Mouse (Mus musculus): ENCODE measurements around the gene Gphn. TPM values are rescaled to one million over a fixed set of nuclear protein-coding genes. Genes with fewer than 3 reads are reported as not detected.

Gphn gene
- polyA plus RNA-seq, 1 experiment from 2014 or later: 13.5 TPM

DNA sequence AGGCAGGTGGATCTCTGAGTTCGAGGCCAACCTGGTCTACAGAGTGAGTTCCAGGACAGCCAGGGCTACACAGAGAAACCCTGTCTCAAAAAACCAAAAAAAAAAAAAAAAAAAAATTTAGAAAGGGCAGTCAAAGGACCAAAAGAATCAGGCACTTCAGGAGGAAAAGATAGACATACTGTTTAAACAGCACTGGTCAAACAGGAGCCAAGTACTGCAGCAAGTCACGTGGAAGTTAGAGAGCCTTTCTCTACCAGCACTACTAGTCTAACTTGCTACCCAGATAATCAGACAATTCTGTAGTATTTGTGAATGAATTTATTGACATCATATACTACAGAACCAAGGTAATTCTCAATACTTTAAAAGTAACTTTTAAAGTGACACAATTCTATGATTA, 454.9 kb downstream of the Gphn start:
- DNase-seq (ENCODE audit: low spot score) (peak; percentile 25), ATAC-seq (peak; percentile 46; the same call in 1 of the 2 replicates)
- TF ChIP-seq EP300 (IDR thresholded peaks at IDR 0.05) (no peak), CTCF (IDR thresholded peaks at IDR 0.05) (no peak)
- Histone ChIP-seq H3K36me3 (ENCODE audit: insufficient read depth, low read length) (no peaks in the 10 kb centered on the region), H3K27ac (ENCODE audit: low read length) (no peak overlapping the region), H3K4me2 (replicated peaks; ENCODE audit: low read depth, low read length) (no peak overlapping the region), H3K9me3 (ENCODE audit: low read length) (no peaks in the 10 kb centered on the region), H3K27me3 (replicated peaks; ENCODE audit: insufficient read depth, low read length) (no peaks in the 10 kb centered on the region), H3K9ac (replicated peaks; ENCODE audit: low read depth) (no peak overlapping the region), H3K4me1 (ENCODE audit: insufficient read depth, low read depth, low read length) (no peaks in the 10 kb centered on the region; the same call in 1 of the 2 replicates), H3K4me3 (ENCODE audit: low read depth, low read length) (no peak overlapping the region)
- 49% methylated on average over 2 of the region's 2 CpGs for WGBS

DNA sequence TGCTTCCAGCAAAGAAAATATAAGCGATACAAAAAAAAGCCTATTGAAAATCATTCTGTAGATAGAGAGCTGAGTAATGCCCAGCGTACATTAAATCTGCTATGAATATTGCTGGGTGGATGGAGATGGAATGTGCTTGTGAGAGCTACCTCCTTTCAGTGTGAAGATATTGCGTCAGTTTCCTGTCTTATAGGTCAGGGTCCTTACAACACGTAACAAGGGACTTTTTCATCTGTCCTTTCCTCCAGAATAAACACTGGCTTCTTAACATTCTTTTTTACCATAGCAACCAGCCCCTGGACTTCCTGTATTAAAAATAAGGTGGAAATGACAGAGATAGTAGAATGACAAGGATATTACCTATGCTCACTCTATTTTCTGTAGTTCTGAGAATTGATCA, 456.1 kb downstream of the Gphn start:
- WGBS: 34% methylated on average over 4 of the region's 4 CpGs
- DNase-seq (ENCODE audit: low spot score): peak; percentile 9
- Histone ChIP-seq H3K4me2 (replicated peaks; ENCODE audit: low read depth, low read length) (no peak overlapping the region), H3K36me3 (ENCODE audit: insufficient read depth, low read length) (no peaks in the 10 kb centered on the region), H3K9me3 (ENCODE audit: low read length) (no peaks in the 10 kb centered on the region), H3K27ac (ENCODE audit: low read length) (no peak overlapping the region), H3K4me1 (ENCODE audit: insufficient read depth, low read depth, low read length) (no peaks in the 10 kb centered on the region; the same call in 1 of the 2 replicates), H3K27me3 (replicated peaks; ENCODE audit: insufficient read depth, low read length) (no peaks in the 10 kb centered on the region), H3K9ac (replicated peaks; ENCODE audit: low read depth) (no peak overlapping the region), H3K4me3 (ENCODE audit: low read depth, low read length) (no peak overlapping the region)
- no peak for ATAC-seq
- TF ChIP-seq CTCF (IDR thresholded peaks at IDR 0.05) (no peak), EP300 (IDR thresholded peaks at IDR 0.05) (no peak)

DNA sequence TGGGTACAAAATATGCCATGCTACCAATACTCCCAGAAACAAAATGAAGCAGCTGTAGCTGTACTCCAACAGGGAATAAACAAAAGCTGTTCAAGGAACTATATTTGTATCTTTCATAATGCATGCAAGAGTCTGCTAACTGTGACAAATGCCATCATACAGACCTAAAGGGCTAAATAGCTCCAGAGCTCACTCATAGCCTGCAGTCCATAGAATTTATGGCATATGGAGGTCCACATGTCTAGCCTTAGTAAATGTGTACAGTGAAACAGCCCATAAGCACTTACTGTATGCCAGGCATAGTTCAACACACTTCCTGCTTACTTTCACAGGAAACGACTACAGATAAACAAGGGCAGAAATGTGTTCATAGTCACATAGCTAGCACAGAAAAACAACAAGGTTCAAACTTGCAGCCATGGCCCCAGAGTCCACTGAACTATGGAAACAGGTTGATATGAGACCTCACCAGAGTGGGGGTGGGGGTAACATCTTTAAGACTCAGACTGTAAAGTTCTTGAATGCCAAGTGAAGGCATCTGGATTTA, 459.6 kb downstream of the Gphn start:
- no peak overlapping the region for H3K4me2 ChIP-seq (replicated peaks; ENCODE audit: low read depth, low read length)
- TF ChIP-seq EP300 (IDR thresholded peaks at IDR 0.05): no peak; the same call in 1 of the 2 replicates
- TF ChIP-seq CTCF (IDR thresholded peaks at IDR 0.05): no peak
- no peaks in the 10 kb centered on the region for H3K27me3 ChIP-seq (replicated peaks; ENCODE audit: insufficient read depth, low read length)
- H3K9ac ChIP-seq (replicated peaks; ENCODE audit: low read depth): no peak overlapping the region
- WGBS: 33% methylated on average over 1 of the region's 1 CpGs
- ATAC-seq (no peak), DNase-seq (ENCODE audit: low spot score) (no peak)
- H3K36me3 ChIP-seq (ENCODE audit: insufficient read depth, low read length): no peaks in the 10 kb centered on the region
- H3K9me3 ChIP-seq (ENCODE audit: low read length): no peaks in the 10 kb centered on the region
- no peaks in the 10 kb centered on the region; the same call in 1 of the 2 replicates for H3K4me1 ChIP-seq (ENCODE audit: insufficient read depth, low read depth, low read length)
- no peak overlapping the region for H3K27ac ChIP-seq (ENCODE audit: low read length)
- H3K4me3 ChIP-seq (ENCODE audit: low read depth, low read length): no peak overlapping the region

DNA sequence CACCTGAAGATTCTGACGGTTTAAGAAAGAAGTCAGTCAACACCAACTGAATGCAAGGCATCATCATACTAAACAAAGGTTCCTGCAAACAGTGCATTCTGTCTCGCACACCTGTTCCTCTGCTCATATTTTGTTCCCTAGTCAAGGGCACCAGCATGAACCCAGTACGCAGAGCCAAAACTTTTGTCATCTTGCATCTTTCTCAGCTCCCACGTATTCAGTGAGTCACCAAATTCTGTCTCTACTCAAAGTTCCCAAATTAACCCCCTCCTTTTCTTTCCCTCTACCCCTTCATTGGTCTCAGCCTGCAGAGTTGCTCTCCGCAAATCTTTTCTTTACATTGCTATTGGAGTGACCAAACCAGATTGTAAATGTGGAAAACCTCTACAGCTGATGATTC, 462.7 kb downstream of the Gphn start:
- WGBS: 80% methylated on average over 5 of the region's 5 CpGs
- Histone ChIP-seq H3K27me3 (replicated peaks; ENCODE audit: insufficient read depth, low read length) (no peaks in the 10 kb centered on the region), H3K4me3 (ENCODE audit: low read depth, low read length) (no peak overlapping the region), H3K9ac (replicated peaks; ENCODE audit: low read depth) (no peak overlapping the region), H3K9me3 (ENCODE audit: low read length) (no peaks in the 10 kb centered on the region), H3K36me3 (ENCODE audit: insufficient read depth, low read length) (no peaks in the 10 kb centered on the region), H3K27ac (ENCODE audit: low read length) (no peak overlapping the region), H3K4me2 (replicated peaks; ENCODE audit: low read depth, low read length) (no peak overlapping the region), H3K4me1 (ENCODE audit: insufficient read depth, low read depth, low read length) (no peaks in the 10 kb centered on the region; the same call in 1 of the 2 replicates)
- no peak for DNase-seq (ENCODE audit: low spot score)
- ATAC-seq: no peak
- TF ChIP-seq CTCF (IDR thresholded peaks at IDR 0.05) (no peak), EP300 (IDR thresholded peaks at IDR 0.05) (no peak)

DNA sequence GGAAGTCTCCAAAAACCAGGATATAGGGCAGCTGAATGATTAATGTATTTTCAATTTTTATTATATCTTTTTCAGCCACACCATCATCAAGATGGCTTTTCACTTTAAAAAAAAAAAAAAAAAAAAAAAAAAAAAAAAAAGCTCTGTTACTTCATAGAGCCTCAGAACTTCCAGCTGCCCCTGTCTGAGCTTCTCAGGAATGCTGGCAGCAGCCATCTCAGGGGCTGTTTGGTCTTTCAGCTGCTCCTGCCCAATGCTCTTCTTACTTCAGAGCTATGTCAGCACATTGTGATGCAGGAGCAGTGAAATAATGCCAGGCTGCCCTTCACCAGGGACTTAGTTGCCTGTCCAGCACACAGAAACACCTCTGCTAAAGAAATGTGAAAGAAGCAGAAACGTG, 465.1 kb downstream of the Gphn start, which contains the start of gene Fam71d:
Fam71d (plus strand) TSS at position 211 of the 400 bp plus-strand sequence.
- Histone ChIP-seq H3K36me3 (ENCODE audit: insufficient read depth, low read length) (no peaks in the 10 kb centered on the region), H3K4me1 (ENCODE audit: insufficient read depth, low read depth, low read length) (no peaks in the 10 kb centered on the region), H3K4me3 (ENCODE audit: low read depth, low read length) (no peak within 1 kb of the TSS), H3K9me3 (ENCODE audit: low read length) (no peaks in the 10 kb centered on the region), H3K4me2 (replicated peaks; ENCODE audit: low read depth, low read length) (no peak within 1 kb of the TSS), H3K27ac (ENCODE audit: low read length) (no peak within 1 kb of the TSS), H3K27me3 (replicated peaks; ENCODE audit: insufficient read depth, low read length) (no peaks in the 10 kb centered on the region), H3K9ac (replicated peaks; ENCODE audit: low read depth) (no peak within 1 kb of the TSS)
- TF ChIP-seq CTCF (IDR thresholded peaks at IDR 0.05) (no peak), EP300 (IDR thresholded peaks at IDR 0.05) (no peak)
- 56% methylated on average over 1 of the region's 1 CpGs for WGBS
- DNase-seq (ENCODE audit: low spot score) (no peak), ATAC-seq (no peak)

DNA sequence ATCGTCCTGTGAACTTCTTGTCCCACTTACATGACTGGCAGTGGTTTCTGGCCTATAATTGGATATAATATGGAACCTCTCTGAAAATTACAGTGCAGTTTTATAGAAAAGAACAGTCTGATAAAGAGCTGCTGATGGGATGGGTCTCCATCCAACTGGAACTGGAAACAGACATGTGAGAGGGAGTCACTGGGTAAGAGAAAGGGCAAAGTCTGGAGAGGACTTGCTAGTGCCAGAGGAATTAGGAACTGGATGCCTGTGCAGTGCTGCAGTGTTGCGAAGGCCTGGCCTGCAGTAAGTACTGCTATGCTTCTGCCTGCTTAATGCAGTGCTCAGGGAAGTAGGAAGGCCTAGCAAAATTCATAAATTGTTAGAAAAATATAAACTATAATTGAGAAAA, 467.1 kb downstream of the Gphn start:
- Histone ChIP-seq H3K36me3 (ENCODE audit: insufficient read depth, low read length) (no peaks in the 10 kb centered on the region), H3K4me3 (ENCODE audit: low read depth, low read length) (no peak overlapping the region), H3K9ac (replicated peaks; ENCODE audit: low read depth) (no peak overlapping the region), H3K4me2 (replicated peaks; ENCODE audit: low read depth, low read length) (no peak overlapping the region), H3K9me3 (ENCODE audit: low read length) (no peaks in the 10 kb centered on the region), H3K27ac (ENCODE audit: low read length) (no peak overlapping the region), H3K27me3 (replicated peaks; ENCODE audit: insufficient read depth, low read length) (no peaks in the 10 kb centered on the region), H3K4me1 (ENCODE audit: insufficient read depth, low read depth, low read length) (no peaks in the 10 kb centered on the region)
- TF ChIP-seq EP300 (IDR thresholded peaks at IDR 0.05): no peak
- WGBS: 84% methylated on average over 2 of the region's 2 CpGs
- ATAC-seq: no peak
- no peak for DNase-seq (ENCODE audit: low spot score)

DNA sequence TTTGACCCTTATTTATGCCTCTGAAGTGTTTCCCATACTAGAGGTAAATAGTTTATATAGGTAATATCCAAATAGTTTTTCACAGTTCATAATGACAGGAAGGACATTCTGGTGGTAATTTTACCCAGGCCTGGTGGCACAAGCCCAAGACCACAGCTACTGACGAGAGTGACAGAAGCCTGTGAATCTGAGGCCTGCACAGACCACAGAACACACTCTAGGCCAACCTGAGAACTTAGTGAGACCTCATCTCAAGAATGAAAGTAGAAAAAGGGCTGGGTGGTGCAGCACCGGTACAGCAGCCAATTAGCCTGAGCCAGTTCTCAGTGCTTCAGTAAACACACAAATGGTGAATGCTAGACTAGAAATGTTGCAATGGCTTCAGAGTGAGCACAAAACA, 491.6 kb downstream of the Gphn start:
- Histone ChIP-seq H3K9ac (replicated peaks; ENCODE audit: low read depth) (no peak overlapping the region), H3K36me3 (ENCODE audit: insufficient read depth, low read length) (no peaks in the 10 kb centered on the region), H3K4me1 (ENCODE audit: insufficient read depth, low read depth, low read length) (no peaks in the 10 kb centered on the region), H3K27me3 (replicated peaks; ENCODE audit: insufficient read depth, low read length) (no peaks in the 10 kb centered on the region), H3K27ac (ENCODE audit: low read length) (no peak overlapping the region), H3K9me3 (ENCODE audit: low read length) (no peaks in the 10 kb centered on the region), H3K4me3 (ENCODE audit: low read depth, low read length) (no peak overlapping the region), H3K4me2 (replicated peaks; ENCODE audit: low read depth, low read length) (no peak overlapping the region)
- no peak for TF ChIP-seq CTCF (IDR thresholded peaks at IDR 0.05)
- TF ChIP-seq EP300 (IDR thresholded peaks at IDR 0.05): no peak
- ATAC-seq (no peak), DNase-seq (ENCODE audit: low spot score) (no peak)
- WGBS: 66% methylated on average over 2 of the region's 2 CpGs

Measured in lung, postnatal 0 days (tissue).